Mouse (Mus musculus) erythroblast, adult 5-6 weeks (primary cell): ENCODE data around the gene Urb1. TPM values are rescaled to one million over a fixed set of nuclear protein-coding genes. Genes with fewer than 3 reads are reported as not detected.

Experiments used
- ATAC-seq: replicated peaks from 2 replicates; pipeline ENCODE4 v1.8.0; 2016; ENCODE audit warnings: moderate number of reproducible peaks, mild to moderate bottlenecking, moderate TSS enrichment, inconsistent platforms; ENCODE audit not compliant: poor library complexity, low FRiP score, severe bottlenecking
- total RNA-seq, 2 experiments: library from RNA; stranded (forward) in 1 of 2; stranded (reverse) in 1 of 2; fragments of 150-400 nt in 1 of 2; fragments of 200-764, 138-1000 nt in 1 of 2; gene quantifications; 2 replicates each; pipeline versions ENCODE4 v1.2.3 to v1.2.4; 2015 to 2017; ENCODE audit warnings: low replicate concordance in 2 of 2

Gene Urb1
- total RNA-seq (2015; ENCODE audit: low replicate concordance) (1.5 and 2.5 TPM in 2 replicates), total RNA-seq (2017; ENCODE audit: low replicate concordance) (1.8 and 2.5 TPM in 2 replicates)

GRCm38 (mm10) chr16:90809975-90810715, at the start of gene Urb1:
Gene Urb1 (minus strand): TSS chr16:90810413.
- peak; percentile 92 for ATAC-seq

GRCm38 (mm10) chr16:90858206-90858605, 48.0 kb upstream of the Urb1 start:
- no peak for ATAC-seq

DNA sequence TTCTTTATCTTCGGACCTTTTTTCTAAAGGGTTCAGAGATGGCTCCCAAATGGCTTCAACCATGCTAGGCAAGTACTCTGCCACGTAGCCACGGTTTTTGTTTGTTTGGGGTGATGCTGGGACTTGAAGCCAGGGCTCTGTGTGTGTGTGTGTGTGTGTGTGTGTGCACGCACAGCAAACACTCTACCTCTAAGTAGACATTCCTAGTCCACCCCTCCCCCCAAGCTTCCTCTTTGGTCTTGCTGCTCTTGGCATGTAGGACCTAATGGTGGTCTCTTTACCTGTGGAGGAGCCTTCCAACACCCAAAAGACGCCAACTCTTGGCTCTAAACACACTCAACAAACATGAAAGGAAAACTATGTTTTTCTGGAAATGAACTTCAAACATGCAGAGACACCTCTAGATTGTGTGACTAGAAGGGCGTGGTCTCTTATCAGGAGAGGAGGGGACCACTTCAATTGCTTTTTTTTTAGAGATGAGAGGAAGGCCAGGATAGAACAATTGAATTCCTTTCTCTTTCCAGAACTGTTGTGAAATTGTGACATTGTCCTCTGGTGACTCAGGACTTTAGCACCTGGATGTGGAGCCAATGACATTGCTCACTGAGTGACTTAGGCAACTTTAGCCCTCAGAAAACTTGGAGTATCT, 46.5 kb upstream of the Urb1 start:
- ATAC-seq = no peak

GRCm38 (mm10) chr16:90851621-90852334, 41.6 kb upstream of the Urb1 start:
- no peak for ATAC-seq

GRCm38 (mm10) chr16:90850881-90851280, 40.7 kb upstream of the Urb1 start:
- ATAC-seq = no peak

- no peak for ATAC-seq
Observed at GRCm38 (mm10) chr16:90849262-90849661, 39.0 kb upstream of the Urb1 start.

DNA sequence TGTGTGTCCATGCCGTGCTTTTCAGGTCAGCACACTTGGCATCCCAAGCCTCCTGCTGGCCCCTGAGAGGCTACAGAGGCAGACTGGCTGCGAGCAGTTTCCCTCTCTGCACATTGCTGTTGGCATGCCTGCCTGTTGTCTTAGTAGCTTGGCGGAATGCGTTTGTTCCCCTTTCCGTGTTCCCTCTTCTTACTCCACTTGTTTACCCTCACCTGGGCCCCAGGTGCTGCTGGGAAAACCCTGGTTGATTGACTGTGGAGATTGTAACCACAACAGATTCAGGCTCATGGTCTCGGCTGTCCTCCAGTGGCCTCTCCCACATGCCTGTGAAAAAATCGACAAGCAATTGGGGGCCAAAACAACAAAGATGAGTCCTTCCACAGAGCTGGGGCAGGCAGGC, 38.5 kb upstream of the Urb1 start:
- ATAC-seq = no peak

- no peak for ATAC-seq
Observed at GRCm38 (mm10) chr16:90845591-90845990, 35.4 kb upstream of the Urb1 start.

DNA sequence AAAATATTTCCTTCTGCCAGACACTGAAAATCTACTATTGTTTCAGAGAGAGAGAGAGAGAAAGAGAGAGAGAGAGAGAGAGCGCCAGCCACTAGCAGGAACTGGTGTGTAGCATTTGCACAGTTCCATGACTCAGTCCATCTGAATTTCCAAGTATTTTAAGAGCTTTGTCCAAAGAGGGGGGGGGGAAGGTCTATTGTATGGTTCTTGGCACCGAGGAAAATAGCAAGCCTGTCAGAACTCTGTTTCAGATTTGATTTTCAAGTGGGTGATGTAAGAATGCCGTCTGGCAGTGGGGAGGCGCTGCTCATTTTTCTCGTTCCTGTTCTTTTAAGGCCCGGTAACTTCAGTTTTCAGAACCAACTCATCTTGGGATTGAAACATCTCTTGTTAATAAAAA, 34.8 kb upstream of the Urb1 start:
- ATAC-seq = no peak

GRCm38 (mm10) chr16:90842164-90842563, 32.0 kb upstream of the Urb1 start:
- no peak for ATAC-seq

DNA sequence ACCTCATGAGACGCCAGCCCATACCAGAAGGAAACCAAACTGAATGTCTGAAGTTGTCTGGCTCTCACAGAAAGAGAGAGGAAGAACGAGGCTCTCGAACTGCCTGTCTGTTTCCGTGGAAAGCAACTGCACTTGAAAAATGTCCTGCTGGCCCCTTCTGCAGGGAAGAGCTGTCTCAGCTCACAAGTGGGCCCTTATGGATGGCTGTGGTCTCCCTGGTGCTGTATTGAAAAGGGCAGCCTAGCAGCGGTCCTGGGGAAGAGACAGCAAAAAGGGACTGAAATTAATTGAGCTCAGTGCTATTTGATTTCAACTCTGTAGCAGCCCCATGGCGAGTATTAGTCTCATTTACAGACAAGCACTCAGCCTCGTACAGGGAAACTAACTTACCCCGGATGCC, 27.2 kb upstream of the Urb1 start:
- ATAC-seq = no peak

DNA sequence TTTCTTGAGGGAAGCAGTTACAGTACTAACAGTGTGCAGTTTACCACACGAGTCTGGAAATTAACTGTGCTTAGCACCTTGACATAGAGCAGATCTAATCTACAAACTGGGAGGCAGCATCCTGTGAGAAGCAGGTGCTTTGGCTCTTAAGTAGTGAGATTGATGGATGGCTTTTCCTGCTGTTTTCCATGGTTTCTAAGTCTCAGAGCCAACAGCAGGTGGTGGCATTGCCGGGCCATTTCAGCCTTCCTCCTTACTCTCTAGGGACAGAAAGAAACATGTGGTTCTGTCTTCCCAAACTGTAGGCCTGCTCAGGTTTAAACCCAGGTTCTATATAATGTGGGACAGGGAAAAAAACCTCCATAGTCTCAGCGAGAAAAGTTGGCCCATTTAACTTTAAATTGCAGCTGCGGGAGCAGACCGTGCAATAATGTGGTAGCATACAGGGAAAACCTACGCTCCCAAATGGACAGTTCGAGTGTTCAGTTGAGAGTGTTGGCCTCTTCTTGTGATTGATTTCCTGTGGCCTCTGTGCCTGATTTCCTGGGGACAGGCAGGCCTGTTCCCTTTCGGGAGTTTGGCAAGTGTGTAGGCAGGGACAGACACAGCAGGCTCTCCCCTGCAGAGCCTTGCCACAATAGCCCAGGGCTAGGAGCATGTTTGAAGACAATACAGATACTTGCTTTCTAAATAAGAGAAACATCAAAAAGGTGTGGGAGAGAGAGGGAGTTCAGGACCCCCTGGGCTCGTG, 23.0 kb upstream of the Urb1 start:
- ATAC-seq = no peak

DNA sequence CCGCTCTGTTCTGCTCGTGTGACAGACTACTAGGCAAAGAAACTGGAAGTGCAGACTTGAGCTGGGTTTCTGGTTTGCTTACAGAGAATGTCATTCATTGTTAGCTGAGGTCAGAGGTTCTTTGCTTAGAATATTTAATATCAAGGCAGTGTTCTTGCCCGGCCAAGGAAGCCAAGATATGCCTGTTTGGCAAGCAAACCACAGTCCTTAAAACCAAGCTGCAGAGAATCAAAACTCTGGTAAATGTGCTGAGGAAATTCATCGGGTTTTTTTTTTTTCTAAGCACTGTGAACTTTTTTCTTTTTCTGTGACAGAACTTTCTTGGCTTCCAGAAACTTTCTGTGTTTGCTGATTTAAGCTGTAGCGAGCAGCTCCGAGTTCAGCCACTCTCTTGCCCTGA, 22.3 kb upstream of the Urb1 start:
- no peak for ATAC-seq

GRCm38 (mm10) chr16:90831676-90832075, 21.5 kb upstream of the Urb1 start:
- ATAC-seq = no peak

DNA sequence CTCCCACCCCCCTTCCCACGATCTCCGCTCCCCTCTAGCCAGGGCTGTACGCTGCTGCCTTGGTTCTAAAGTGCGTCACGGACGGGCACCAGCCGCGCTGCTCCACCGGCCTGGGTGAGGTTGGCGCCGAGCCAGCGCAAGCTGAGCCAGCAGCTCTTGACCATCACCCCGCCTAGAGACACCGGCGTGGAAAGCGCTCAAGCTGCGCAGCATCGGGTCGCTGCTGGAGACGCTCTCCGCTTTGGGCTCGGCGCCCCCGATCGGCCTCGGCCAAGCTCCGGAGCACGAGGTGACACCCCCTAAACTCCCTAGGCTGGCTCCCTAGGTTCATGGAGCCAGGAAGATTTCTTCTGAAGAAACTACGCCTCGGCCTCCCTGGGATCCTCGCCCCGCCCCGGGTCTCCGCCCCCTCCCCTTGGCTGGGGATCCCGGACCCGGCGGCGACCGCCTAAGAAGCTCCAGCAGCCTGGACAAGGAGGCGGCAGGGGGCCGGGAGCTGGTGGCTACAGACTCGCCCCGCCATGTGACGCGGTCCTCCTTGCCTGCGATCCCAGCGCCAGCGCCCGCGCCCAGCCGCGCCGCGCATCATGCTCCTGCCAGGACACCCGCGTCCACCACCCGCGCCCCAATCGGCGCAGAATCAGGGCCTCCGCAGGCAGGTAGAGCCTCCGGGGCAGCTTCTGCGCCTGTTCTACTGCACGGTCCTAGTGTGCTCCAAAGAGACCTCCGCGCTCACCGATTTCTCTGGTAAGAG, 20.6 kb upstream of the Urb1 start:
- peak; percentile 72 for ATAC-seq

DNA sequence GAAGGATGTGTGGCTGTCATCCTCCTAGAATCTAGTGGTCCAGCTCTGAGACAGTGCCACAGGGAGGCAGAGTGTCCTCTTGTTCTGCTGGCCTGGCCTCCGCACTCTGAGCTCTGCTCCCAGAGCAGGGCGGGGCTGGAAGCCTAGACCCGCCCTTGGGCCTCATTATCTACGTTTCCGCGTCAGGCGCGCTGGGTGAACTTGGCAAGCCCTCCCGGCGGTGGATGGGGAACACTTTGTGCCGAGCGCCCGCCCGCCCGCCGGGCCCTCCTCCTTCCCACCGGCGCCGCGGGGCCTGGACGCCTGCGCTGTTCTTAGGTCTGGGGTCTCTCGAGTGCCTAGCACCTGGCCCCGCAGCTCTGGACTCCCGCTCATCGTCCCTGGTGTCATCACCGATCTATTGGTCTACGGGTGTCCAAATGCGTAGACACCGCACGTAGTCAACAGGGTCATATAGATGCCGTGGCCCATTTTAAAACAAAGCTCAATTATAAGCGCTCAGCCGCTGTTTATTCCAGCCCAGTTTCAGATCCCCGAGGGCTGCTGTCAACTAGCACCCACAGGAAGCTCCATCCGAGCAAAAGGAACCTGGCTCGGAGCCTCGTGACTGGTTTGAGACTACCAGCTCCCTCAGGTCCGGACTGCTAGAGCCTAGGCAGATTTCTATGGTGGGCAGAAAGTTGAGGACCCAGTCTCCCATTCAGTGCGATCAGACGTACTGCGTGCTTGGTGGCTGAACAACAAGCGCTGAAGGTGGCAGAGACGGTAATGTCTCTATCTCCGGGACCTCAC, 19.9 kb upstream of the Urb1 start:
- ATAC-seq = peak; percentile 89

DNA sequence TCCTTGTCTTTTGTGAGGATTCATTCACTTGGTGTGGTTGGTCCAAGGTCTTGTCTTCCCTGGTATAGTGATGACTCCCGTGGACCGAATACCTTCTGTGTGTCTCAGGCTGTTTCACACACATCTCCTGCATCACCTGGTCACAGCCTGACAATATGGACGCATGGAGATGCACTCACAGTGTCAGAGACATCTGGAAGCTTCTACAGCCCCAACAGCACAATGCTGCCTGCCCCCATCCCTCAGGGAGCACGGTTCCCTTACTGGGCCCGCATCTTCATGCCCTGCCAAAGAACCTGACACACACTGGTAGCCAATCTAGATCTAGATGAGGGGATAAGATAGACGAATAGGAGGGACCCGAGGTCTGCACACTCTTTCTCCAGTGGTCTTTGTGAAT, 18.9 kb upstream of the Urb1 start:
- no peak for ATAC-seq

- no peak for ATAC-seq
Observed at GRCm38 (mm10) chr16:90827498-90827897, 17.3 kb upstream of the Urb1 start.

- ATAC-seq = no peak
Observed at GRCm38 (mm10) chr16:90826457-90826856, 16.2 kb upstream of the Urb1 start, which contains the start of gene Eva1c. Gene Eva1c (plus strand): TSS chr16:90826719.
